Mouse (Mus musculus) 416B (cell line): Measurements from ENCODE around the gene Acads.
"Not testable (repeated sequence)": the region's sequence is repeated elsewhere in the genome, so short reads cannot be mapped to it uniquely, and the experiment has no call there.

Experiments used
- DNase-seq: peaks from one replicate; pipeline ENCODE4 v3.0.0; 2011; ENCODE audit warnings: low read depth

The Acads gene

GRCm38 (mm10) chr5:115149675-115150459, 30.7 kb upstream of the Acads start:
- no peak for DNase-seq

- not testable (repeated sequence) for DNase-seq
These were observed 29.7 kb upstream of the Acads start for GRCm38 (mm10) chr5:115148872-115149271.

GRCm38 (mm10) chr5:115148378-115148777, 29.2 kb upstream of the Acads start:
- no peak for DNase-seq

DNA sequence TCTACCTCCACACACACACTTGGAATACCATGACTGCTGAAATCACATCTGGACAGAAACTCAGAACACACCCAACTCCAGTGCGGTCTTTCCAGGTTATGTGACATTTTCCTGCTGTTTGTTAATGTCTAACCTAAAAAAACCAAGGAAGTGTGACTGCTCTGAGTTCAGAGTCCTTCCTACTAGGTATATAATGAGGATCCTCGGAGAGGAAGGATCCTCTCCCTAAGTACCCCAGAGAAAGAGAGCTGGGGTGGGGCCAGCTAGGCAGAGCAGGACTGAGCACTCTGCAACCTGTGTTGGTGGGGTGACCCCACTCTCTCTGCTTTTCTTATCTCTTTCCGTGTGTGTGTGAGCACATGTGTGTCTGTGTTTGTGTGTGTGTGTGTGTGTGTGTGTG, 28.2 kb upstream of the Acads start:
- no peak for DNase-seq

DNA sequence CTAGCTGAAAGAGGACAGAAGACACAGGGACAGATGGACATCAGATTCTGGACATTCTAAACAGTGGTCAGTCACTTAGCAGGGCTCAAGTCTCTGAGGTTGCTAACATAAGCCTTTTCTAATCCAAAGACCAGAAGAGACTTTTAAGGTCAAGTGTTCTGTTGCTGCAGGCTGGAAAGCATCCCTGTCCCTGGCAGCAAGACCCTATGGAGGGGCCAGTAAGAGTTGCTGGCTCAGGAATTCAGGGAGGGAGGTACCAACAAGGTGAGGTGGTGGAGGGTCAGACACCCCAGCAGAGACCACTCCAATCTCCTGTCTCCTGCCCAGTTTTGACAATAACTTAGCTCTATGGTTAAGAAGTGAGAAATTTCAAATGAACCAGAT, 27.6 kb upstream of the Acads start:
- no peak for DNase-seq

- no peak for DNase-seq
These were observed 27.0 kb upstream of the Acads start for GRCm38 (mm10) chr5:115145976-115146746.

DNA sequence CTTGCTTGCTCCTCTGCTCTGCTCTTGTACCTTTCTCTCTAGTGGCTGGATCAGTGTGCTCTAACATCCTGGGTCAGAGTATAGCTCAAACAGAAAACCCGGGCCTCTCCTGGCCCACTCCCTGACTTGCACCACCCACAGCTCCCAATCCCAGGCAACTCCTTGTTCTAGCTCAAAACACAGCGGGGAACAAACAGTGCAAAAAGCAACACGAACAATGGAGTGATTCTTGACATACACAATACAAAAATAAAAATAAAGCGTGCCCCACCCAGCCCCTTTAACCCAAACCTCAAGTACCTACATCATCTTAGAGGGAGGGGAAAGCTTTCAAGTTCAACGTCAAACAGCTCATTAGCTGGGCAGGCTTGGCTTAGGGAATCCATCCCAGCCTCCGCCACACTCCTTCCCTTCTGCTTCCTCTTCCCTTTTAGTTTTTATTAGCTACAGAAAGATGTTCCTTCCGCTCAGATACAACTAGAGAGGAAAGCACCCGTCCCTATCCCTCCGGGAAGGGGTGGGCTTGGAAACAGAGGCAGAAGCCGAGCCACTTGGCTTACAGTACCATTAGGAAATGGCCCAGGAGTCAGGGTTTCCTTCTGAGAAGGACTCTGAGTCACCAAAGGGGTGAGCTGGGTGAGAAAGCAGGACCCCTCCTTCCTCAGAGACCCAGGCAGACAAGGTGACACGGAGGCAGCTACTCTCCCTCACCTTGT, 26.3 kb upstream of the Acads start:
- no peak for DNase-seq

DNA sequence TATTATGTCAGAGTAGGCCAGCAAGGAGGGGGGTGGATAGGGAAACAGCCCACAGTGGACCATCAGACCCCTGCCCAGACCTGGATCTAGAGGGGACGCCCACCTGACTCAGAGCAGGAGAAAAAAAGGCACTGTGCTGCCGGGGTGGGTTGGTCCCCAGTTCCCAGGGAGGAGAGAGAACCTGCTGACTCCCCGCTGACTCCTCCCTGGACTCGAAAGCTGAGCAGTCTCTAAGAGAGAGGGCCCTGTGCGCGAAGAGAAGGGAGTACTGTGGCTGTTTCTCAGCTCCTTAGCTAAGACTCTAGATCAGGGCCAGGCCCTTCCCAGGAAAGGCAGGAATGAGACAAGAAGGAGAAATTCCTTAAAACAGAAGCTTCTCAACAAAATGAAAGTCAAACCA, 25.3 kb upstream of the Acads start:
- DNase-seq, result no peak

DNA sequence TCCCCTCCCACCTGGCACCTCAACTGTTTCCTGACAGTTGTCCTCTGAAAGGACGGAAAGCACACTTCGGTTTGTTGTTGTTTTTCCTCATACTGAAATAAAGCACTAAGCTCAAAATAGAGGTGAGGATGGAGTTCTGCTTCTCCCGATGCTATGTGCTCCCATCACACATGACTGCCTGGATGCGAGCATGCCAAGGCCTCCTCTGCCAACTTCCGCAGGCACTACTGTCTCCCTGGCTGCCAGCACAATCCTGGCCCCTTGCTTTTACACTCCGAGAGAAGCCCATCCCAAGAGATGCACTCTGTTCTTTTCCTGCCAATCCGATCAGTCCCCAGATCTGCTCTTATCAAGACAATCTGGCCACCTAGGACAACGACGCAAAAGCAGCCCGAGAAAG, 24.4 kb upstream of the Acads start:
- DNase-seq, result no peak

DNA sequence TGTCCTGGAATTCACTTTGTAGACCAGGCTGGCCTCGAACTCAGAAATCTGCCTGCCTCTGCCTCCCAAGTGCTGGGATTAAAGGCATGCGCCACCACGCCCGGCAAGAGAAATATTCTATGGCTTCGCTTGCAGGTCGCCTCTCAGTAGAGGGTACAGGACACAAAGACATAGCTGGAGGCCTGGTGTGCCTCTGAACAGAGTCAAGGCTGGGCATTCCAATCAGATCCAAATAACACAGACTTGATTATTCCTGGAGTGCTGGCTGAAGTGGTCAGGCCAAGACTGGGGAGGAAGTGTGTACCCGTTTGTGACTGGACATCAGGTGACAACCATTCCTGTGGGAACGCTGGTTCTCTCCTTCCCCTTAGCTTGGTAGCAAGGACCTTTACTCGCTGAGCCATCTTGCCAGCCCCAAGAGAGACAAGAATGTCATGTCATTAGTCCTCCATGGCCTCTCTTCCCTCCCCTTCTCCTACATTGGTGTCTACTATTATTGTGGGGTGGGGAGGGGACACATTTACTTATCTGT, 23.1 kb upstream of the Acads start:
- DNase-seq, result no peak

- DNase-seq, result no peak
These were observed 21.6 kb upstream of the Acads start for GRCm38 (mm10) chr5:115140726-115141125.

DNA sequence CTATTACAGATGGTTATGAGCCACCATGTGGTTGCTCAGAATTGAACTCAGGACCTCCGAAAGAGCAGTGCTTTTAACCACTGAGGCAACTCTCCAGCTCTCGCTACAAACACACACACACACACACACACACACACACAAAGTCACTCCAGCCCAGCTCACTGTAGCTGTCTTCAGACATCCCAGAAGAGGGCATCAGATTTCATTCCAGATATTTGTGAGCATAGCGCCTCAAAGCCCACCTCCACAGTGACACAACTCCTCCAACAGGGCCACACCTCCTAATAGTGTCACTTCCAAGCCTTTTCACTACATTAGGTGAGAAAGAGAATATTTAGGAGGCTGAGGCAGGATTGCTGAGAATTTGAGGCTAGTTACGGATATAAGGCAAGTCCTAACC, 20.0 kb upstream of the Acads start:
- peak; percentile 67 for DNase-seq

GRCm38 (mm10) chr5:115134234-115135165, 15.4 kb upstream of the Acads start, which contains the start of gene Unc119b:
Unc119b (minus strand) TSS chr5:115134975.
- DNase-seq, result peak; percentile 83

DNA sequence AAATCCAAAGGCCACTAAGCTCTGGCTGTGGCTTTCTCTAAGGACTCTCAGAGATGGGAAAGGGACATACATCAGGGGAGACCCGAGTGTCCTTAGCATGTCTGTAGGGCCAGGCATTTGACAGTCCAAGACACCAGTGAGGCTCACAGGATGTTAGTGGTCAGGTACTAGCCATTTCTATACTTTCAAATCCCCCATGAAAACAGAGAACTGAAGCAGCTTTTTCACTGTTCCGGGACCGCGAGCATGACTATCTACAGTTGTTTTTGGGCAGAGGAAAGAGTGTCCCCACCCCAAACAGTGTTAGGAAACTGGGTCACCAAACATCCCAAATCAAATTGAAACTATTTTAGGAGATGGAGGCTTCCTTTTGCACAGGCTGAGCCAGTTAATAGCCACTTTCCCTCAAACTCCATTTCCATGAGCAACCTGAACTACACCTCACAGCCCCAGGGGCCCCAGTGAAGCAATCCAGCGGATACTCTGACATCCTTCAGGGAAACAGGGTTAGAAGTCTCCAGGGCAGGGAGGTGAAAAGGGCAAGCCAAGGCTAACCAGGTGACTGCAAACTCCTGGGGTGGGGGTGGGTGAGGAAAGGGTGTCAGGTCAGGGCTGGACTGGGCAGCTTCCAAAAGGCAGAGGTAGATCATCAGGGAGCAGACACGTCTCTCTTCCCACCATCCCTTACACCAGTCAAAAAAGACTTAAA, 14.4 kb upstream of the Acads start:
- no peak for DNase-seq

DNA sequence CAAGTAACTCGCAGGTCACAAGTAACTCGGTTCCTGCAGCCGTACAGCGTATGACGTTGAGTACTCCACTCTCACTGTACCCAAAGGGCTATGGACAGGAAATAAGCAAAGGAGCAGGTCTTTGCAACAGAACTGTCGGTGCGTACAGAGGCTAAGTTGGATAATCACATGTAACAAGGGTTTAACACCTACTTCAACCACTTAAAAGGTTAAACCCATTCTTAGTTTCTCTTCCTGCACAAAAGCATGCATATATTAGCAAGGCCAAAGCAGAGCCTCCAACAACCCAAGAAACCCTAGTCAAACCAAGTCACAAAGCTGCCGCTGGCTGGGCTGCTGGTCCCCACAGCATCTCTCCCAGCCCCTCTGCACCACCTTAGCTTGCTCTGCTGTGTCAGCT, 13.3 kb upstream of the Acads start:
- no peak for DNase-seq

- no peak for DNase-seq
These were observed 10.2 kb upstream of the Acads start for GRCm38 (mm10) chr5:115129328-115129727.

DNA sequence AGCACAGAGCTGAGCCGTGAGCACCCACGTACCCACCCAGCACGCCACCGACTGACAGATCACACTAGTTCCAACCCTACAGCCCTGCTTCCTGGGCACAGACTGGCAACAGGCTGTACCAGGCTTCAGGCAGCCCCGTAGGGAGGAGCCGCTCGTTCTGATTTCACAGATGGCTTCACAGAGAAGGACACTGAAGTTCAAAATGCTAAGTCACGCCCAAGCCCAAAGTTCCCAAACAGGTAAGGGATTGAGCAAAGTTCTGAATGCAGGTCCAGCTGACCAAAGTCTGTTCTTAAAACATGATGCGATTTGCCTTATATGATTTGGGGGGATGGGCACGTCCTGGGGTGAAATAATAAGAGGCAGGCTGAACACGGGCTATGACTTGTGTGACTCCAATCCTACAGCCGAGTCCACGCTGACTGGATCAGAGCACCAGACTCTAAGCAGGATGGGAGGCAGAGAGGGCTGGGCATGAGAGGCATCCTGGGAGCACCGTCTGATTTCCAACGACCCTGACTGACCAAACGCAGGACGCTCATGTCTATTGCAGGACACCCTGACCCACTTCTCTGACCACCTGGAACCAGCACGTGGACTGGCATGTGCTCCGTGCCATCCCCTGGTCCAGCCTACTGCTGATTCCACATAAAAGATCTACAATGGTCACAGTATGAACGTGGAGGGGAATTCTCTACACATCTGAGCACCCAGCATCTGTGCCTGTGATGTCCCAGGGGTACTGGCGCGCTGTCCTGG, 8.5 kb upstream of the Acads start:
- DNase-seq, result no peak

GRCm38 (mm10) chr5:115126578-115127312, 7.6 kb upstream of the Acads start:
- peak; percentile 88 for DNase-seq

- DNase-seq, result peak; percentile 79
These were observed 6.2 kb upstream of the Acads start for GRCm38 (mm10) chr5:115125211-115125871.
